Mouse (Mus musculus) urinary bladder, adult 2 months (tissue): ENCODE results near the gene Itga3. TPM values are rescaled to one million over a fixed set of nuclear protein-coding genes. Genes with fewer than 3 reads are reported as not detected.
"Not testable (repeated sequence)": the region's sequence is repeated elsewhere in the genome, so short reads cannot be mapped to it uniquely, and the experiment has no call there.

Source experiments
- DNase-seq: peaks from one replicate; pipeline ENCODE4 v3.0.0; 2022; ENCODE audit warnings: low spot score
- polyA plus RNA-seq: library from polyadenylated mRNA; depleted of rRNA; stranded (reverse); fragments of >200 nt; gene quantifications from 2 replicates; pipeline ENCODE4 v1.2.3, GENCODE M21; 2012

The Itga3 gene
- polyA plus RNA-seq, 1 experiment = 55.1 TPM

DNA sequence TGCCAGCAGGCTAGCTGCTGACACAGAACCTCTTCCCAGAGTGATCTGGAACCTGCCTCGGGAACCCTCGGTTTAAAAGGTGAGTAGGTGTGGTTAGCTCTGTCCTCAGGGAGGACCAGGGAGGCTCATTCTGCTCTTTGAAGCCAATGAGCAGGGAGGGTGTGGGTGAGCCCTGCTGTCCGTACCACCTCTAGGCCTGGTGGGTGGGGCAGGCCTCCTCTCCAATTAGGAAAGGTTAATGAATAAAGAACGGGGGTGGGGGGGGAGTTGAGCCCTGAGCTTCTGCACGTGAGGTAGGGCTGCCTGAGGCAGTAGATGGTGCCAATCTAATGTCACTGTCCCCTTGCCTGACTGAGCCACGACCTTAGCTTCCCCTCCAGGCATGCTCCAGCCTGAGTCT, 43.7 kb downstream of the Itga3 start:
- DNase-seq = no peak

DNA sequence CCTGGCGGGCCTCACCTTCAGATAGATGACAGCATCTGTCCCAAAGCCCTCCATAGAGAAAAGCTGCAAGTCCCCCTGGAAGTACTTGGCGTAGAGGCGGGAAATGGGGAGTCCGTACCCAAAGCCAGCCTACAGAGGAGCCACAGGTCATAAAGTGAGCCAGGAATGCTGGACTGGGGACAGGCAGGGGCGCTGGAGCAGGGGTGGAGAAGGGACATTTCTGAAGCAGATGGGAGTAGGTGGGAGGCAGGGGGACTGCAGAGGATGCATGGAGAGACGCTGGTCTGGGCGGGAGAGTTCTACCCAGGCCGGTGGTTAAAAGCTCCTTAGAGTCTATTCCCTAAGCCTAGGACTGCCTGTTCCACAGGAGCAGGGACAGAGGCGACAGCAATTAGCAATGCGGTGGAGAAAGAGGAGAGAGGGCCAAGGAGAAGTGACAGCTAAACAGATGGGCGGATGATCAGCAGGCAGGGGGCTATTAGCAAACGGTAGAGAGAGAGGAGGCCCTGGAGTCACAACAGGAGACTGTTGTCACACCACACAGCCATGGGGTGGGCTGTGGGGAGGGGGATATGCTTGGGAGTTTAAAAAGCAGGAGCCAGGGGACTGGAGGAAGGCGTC, 48.6 kb downstream of the Itga3 start:
- no peak for DNase-seq

DNA sequence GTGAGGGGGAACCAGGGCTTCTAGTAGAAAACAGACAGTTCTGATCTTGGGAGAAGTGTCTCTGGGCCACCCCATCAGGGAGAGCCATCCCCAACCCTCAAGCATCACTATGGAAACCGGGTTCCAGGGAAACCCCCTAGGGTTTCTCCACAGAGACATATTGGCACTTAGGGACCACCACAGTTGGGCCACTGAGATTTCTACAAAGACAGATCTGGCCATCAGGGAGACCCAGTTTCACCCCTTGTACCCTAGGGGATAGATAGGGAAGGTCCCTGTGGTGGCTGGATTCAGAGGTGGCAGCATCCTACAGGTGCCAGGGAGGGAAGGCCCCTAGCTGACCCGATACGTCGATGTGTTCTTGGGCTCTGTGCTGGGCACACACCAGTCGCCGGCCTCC, 49.8 kb downstream of the Itga3 start:
- no peak for DNase-seq

DNA sequence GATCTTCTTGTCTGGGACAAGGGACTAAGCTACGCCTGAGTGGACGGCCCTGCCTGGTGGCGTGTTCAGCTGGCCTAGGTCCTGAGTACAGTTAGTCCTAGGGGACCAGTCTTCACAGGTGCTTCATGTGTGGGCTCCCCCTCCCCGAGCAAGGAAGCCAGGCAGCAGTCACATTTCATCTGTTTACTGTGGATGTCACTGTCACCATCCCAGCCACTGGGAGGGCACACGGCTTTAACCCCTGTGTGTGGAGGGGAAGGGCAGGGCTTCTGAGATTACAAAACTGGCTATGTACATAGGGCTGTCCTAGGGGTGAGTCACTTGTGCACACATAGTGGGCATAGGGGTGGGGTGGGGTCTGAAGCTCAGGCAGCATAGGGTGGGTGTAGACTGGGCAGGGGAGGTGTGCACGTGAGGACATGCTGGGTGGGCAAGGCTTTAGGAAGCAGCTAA, 50.5 kb downstream of the Itga3 start:
- no peak for DNase-seq

- DNase-seq = no peak
These were observed 51.2 kb downstream of the Itga3 start for GRCm38 (mm10) chr11:95025227-95026012.

DNA sequence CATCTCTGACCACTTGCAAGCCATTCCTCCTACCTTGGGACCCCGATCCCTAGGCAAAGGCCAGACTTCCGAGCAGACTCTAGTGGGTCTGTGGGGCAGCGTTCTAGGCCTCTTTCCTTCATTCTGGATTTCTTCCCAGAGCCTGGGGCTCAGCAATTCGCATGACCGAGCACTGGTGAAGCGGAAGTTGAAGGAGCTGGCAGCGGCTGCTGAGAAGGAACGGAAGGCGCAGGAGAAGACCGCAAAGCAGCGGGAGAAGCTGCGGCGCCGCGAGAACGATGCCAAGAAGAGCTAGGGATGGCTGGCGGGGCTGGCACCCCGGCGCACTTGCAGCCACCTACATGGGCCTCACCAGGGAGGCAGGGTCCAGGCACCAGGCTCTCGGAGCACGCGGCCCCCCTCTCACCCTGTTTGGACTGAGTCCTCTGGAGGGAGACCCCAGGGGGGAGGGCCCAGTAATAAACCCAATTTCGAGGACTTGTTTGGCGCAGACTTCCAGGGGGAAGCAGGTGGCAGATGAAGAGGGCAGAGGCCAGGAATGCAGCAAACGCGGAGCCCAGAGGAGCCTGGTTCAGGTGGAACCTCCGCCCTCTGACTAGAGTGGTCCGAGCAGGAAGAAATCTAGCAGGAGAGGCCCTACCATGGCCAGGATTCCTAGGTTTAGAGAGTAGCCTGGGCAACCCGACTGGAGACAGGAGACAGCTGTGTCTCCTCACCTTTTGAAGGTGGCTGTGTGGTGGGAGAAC, 52.0 kb downstream of the Itga3 start:
- DNase-seq = no peak

DNA sequence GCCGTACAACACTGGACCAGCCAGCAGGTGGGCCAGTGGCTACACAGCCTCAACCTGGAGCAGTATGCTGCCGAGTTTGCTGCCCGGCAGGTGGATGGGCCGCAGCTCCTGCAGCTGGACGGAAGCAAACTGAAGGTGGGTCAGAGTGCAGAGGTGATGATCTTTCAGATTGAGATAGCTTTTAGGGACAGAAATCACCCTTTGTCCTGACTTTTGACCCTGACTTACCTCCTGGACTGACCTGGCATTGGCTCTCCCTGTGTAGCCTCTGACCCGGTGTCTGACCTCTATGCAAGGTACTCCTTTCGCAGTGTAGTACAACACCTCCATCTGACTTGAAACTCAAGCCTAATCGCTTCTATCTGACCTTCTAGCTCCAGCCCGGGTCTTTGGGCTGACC, 53.1 kb downstream of the Itga3 start:
- no peak for DNase-seq

- no peak for DNase-seq
These were observed 54.2 kb downstream of the Itga3 start for GRCm38 (mm10) chr11:95022237-95022992.

DNA sequence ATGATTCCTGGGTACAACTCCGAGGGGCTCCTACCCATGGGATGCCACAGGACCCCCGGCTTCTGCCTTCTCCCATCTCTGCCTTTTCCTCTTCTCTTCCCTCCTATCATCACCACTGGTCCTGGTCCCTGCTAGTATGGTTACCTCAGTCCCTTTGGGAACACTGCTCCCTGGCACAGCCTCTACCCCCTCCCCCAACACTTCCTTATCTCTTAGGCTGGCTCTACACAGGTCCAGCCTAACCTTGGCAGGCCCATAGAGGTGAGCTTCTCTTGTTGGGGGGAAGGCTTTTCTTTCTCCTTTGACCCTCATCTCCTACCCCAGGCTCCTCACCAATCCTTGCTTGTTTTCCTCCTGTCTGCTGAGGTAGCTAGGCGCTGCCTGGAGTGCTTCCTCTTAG, 61.1 kb downstream of the Itga3 start:
- no peak for DNase-seq

DNA sequence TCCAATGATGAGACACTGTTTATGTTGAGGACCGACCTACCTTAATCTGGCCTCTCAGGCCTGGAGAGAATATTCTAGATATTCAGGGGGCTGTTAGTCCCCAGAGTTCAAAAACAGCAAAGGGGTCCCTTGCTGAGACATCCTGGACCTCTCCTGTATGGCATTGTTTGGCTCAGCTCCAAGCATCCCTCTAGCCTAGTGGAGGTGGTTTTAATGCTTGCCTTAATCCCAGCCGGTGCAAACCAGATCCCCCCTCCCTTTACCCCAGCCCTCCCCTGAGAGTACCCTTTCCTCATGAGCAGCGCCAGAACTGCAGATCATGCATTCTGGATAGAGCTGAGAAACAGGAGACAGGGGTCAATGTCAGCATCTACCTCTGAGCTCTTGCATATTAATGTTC, 64.1 kb downstream of the Itga3 start:
- no peak for DNase-seq

DNA sequence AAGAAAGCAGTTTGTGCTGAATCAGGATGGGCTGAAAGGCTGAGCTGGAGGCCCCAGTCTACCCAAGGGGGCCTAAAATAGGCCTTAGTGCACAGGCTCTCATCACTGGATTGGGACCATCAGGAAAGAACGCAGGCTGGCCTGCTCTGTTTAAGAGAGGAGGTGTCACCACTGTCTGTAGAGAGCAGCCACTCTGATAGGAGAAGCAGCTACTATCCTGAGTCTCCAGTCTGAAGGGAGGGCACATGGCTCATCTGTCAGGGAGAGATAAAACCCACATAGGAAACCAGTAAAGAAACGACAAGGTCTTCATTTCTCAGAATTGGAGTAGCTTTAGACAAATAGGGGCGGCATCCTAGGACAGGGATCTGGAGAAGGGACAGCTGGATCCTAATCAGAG, 64.5 kb downstream of the Itga3 start:
- DNase-seq = no peak

DNA sequence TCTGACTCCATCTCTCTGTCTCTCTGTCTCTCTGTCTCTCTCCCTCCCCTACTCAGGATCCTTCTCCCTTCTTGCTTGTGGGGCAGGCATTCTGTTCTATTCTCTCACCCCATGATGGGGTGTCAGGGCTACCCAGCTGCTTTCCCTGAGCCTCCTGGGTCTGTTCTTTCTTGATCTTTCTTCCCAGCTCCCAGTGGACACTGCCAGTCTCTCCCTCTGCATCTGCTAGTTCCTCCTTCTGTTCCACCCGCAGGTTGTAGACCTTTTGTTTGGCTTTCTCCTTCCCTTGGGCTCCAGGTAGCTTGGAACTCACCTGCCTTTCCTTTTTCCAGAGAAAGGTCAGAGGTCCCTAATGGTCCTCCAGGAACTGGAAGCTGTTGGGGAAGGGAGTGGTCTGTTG, 65.2 kb downstream of the Itga3 start:
- no peak for DNase-seq

- not testable (repeated sequence) for DNase-seq
These were observed 65.7 kb downstream of the Itga3 start for GRCm38 (mm10) chr11:95010841-95011403.

GRCm38 (mm10) chr11:95010141-95010739, 66.4 kb downstream of the Itga3 start:
- no peak for DNase-seq

GRCm38 (mm10) chr11:95009629-95010014, 67.0 kb downstream of the Itga3 start, which contains the start of gene Samd14:
TSS of gene Samd14 (plus strand) at chr11:95009879.
- DNase-seq = no peak

DNA sequence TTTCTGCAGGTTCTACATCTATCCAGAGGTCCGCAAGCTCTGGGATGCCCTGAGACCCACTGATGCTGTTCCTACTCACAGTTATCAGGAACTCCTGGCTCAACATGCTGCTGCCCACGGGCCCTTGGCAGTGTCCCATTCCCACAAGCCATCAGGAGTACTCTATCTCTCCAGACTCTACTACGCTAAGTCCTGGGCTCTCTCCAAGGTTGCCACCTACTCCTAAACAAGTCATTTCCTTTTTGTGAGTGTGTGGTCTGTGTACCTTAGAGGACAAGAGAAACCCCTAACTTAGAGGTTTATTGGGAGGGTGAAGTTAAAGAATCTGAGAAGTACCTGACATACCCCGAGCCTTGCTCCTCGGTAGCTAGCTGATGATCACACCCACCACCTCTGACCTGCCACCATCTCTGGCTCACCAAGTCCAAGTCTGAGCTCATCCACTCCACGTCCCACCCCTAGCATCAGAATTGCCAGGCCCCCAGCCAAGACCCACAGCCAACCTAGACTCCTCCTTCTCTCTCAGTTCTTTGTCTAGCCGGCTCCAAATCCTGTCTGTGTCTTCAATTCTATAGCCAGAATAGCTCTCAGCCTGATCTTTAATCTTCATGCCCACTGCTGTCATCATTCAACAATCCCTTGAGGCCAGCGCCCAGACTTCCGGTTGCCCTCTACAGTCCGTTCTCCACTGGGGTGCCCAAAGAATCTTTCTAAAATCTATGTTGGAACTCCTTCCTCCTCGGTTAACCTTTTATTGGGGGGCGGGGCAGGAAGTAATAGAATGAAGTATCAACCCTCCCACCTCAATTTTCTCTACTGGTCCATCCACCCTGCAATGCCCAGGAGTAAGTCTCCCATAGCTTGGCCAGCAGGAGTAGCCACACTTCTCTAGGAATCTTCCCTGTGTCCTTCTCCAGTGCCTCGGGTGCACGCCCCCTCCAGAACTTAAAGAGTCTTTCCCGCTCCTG, 67.7 kb downstream of the Itga3 start:
- DNase-seq = no peak

- no peak for DNase-seq
These were observed 69.2 kb downstream of the Itga3 start for GRCm38 (mm10) chr11:95007418-95007817.

GRCm38 (mm10) chr11:95006525-95007219, 69.9 kb downstream of the Itga3 start:
- no peak for DNase-seq

DNA sequence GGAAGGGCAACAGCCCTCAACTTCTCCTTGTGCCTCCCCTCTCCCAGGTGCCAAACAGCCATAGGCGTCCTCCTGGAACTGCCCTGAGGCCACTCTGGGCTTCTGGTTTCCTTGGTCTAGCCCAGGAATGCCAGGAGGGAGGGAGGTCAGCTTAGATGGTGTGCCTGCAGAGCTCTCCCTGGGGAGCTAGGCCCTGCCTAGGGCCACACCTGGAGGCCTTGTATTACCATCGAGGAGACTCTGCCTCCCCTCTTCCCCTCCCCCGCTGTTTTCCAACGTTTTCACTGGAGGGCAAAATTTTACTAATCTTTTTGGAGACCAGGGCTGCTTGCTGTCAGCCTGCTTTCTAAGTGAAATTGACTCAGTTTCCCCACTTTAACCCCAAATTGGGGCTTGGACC, 70.6 kb downstream of the Itga3 start:
- DNase-seq = no peak

- no peak for DNase-seq
These were observed 71.7 kb downstream of the Itga3 start for GRCm38 (mm10) chr11:95004937-95005198.
